Mouse (Mus musculus) yolk sac, embryonic 10.5 days (tissue): ENCODE data around the gene Crabp1.
A peak's percentile ranks its signal among the peaks of the same experiment; 100 is the strongest.

Experiments
- DNase-seq: peaks from one replicate; pipeline ENCODE4 v3.0.0-alpha.2; 2017; ENCODE audit warnings: low spot score

The Crabp1 gene

DNA sequence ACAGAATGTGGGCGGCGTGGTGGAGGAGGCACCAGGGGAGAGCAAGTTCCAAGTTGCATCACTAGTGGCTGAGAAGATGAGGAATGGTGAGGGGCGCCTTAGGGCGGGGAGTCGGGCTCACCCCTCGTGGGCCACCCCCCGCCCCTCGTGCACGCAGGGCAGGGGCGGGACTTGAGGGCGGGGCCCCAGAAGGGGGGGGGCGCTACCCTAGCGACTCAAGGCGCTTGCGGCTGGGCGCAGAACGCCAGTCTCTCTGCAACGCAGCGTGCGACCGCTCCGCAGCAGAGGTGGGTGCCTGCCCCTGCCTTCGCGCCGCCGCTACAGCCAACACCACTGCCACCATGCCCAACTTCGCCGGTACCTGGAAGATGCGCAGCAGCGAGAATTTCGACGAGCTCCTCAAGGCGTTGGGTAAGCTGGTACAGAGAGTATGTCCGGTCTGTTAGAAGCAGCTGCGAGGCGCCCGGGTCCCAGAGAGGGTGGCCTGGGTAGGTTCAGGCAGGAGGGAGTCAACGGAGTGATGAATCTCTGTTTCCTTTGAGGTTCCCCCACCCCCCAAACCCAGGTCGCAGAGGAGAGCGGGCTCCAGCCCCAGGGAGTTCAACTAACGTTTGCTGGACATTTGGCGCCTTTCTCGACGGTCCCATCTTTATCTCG lies at the start of gene Crabp1:
Gene Crabp1 (plus strand): TSS at position 188 of the 657 bp plus-strand sequence.
- no peak for DNase-seq

DNA sequence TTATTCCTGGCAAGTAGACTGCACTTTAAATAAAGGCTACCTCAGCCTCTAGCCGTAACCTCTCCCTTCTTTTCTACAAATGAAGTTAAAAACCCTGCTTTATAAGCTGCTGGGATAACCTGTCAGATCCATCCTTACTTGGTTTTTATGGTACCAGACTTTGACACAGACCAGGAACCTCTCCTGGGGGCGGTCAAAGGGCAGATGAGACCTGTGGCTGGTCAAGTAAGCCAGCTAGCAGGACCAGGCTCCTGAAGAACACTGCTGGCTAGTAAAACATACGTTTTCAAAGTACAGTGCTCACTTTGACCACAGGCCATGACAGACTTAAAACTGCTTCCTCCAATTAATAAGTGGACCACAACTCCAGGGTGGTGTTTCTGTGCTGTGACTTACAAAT lies 48.8 kb upstream of the Crabp1 start:
- no peak for DNase-seq

DNA sequence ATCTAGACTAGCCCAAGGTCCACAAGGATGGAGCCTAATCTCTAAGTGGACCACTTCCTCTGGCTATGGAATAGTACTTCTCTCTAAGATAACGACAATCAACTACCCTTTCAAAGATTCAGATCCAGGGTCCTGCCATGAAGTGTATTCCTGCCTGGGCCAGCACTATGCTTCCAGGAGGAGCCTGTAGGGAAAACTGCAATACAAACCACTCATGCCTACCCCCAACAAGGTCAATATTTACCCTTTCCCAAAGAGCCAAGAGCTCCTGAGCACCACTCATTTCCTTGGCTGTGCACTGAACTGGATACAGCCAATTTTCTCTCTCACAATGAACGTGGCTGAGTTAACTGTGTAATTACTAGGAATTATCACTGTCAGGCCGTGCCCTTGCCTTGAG lies 47.0 kb upstream of the Crabp1 start:
- DNase-seq, result no peak

- no peak for DNase-seq
These were observed 42.4 kb upstream of the Crabp1 start for GRCm38 (mm10) chr9:54722156-54722555.

DNA sequence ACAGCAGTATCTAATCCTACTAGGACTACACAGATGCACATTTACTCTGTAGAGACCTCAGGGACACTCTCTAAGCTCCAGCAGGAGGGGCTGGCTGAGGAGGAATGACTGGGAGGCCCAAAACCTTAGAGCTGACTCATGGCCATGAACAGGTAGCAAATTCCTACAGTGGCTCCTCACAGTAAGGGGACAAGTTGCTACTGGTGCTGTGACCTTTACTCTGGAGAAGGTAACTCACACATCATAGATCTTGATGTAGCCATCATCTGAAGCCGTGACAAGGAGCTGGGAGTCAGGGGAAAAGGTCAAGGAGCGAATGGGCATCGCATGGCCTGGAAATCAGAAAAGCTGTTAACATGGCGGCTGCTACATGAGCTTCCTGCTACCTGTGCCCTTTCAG lies 42.0 kb upstream of the Crabp1 start:
- no peak for DNase-seq

GRCm38 (mm10) chr9:54726315-54726714 lies 38.2 kb upstream of the Crabp1 start:
- DNase-seq, result no peak

GRCm38 (mm10) chr9:54732122-54732521 lies 32.4 kb upstream of the Crabp1 start:
- no peak for DNase-seq

DNA sequence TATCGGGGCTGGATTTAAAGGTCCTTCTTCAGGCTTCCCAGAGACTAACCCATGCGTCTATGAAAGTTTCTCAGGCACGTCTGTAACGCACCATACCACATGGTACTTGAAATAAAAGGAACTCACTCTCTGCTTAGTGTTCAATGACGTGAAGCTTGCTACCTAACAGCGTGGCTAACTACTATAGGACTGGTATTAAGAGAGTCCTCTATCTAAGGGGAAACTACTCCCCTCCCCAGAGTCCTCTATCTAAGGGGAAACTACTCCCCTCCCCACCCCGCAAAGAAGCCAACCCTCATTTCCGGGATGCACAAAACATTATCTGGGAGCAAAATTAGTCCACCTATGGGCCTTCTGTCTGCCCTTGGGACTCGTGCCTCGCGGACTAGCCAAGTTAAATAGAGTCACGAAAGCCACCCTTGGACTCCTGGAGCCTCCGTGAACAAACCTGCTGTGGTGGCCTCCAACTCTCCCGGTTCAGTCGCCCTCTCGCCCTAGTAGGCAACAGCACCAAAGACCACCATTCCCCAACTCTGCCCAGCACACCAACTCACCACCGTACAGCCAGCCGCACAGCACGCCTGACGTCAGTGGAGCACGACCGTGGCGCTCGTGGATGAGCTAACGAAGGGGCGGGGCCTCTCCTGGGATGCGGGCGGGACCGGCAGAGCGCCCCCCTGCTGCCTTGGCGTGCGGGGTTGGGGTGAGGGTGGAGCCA lies 30.5 kb upstream of the Crabp1 start, which contains the start of gene Wdr61:
Gene Wdr61 (minus strand): TSS at position 599 of the 718 bp plus-strand sequence.
- peak; percentile 97 for DNase-seq

- DNase-seq, result no peak
These were observed 29.8 kb upstream of the Crabp1 start for GRCm38 (mm10) chr9:54734639-54735252.

GRCm38 (mm10) chr9:54736284-54736701 lies 28.3 kb upstream of the Crabp1 start:
- peak; percentile 57 for DNase-seq

- DNase-seq, result peak; percentile 57
These were observed 26.2 kb upstream of the Crabp1 start for GRCm38 (mm10) chr9:54738376-54738775.

GRCm38 (mm10) chr9:54743891-54744290 lies 20.7 kb upstream of the Crabp1 start:
- DNase-seq, result no peak

- DNase-seq, result no peak
These were observed 18.7 kb upstream of the Crabp1 start for GRCm38 (mm10) chr9:54745740-54746370.

DNA sequence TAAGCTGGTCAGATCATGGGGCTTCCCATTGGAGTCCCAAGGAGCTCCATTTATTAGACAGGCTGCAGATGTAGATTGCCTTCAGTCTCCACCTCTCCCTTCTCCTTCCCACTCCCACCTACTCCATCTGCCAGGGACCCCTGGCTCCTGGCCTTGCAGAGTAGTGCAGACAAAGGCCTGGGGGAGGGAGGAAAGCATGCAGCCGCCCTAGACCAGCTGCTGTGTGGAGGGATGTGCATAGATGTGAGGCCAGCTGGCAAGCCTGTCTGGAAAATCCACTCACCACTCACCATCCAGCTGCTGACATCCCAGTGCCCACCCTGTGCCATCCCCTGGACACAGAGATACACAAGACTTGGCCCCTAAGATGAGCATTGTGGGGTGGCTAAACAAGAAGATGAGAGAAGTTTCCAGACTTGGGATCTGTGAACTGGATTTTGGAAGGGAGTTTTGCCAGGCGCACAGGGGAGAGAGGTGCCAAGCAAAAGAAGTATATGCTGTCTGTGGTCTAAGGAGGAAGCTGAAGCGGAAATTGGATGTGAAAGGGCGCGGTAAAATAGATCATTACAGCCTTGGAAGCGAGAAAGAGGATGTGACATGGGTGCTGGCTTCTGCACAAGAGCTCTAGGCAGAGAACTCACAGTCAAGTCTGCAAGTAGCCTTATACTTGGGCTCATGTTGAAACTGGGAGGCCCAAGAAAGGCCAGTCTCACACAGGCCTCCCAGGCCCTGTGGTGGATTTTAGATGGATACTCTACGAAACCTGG lies 14.2 kb upstream of the Crabp1 start:
- DNase-seq, result no peak

GRCm38 (mm10) chr9:54751684-54752083 lies 12.9 kb upstream of the Crabp1 start:
- no peak for DNase-seq

DNA sequence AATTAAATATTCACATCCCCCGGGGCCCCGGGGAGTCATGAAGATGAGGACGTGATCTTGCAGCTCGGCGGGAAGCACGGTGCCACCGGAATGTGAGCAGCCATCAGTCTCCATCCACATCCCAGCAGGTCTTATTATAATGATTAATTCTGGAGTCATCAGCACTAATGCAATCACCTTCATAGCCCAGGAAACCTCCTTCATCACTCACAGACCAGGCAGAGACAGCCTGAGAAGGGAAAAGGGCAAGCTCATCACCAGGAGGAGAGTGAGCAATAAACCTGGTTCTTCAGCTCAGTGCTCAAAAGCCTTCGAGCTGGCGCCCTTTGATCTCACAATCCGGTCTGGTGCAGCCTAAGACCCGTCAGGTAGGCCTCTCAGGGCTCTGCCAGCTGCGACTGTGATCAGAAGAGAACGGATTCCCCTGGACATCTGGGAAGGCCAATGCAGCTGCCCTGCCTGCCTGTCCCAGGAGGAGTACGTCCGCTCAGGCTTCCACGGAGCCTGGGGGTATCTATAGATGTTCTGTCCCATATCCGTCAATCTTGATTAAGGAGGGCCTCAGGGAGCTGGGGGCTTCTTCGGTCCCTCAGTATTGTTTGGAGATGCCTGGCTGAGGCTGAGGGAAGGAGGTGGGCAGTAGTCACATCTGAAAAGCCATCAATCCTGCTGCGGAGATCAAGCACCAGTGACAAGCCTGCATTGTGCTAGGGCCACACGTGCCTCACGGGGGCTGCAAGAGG lies 12.2 kb upstream of the Crabp1 start:
- no peak for DNase-seq

DNA sequence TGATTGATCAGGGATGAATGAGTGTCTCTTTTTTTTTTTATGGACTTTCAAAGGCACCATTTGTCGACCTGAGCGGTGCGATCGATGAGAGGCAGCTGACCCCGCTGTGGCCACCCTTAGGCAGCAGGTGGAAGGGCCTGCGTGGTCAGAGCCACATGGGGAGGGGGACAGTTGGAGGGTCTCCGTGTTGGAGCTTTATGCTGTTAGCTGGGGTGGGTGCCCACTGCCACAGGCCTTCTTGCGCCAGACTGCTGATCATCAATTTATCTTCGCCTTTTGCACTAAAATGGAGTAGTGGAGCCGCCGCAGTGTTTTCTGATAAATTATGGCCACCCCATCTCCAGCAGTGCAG lies 11.6 kb upstream of the Crabp1 start:
- DNase-seq, result no peak

DNA sequence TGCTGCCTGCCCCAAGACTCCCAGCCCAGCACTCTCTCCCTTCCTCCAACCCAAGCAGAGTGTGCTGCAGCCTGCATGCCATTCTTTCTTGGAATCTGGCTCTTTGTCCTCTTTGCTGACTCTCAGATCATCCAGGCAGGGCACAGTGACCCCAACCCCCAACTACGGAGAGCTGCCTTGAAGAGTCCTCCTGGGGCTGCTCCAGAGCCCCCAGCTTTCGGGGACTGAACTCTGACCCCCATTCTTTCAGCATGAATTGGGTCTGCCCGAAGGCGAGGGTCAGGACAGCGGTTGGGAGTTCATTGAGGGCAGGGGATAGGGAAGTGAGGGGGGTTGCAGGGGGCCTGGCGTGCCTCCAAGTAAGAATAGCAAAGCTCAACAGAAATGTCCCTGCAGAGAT lies 5.0 kb upstream of the Crabp1 start:
- no peak for DNase-seq

DNA sequence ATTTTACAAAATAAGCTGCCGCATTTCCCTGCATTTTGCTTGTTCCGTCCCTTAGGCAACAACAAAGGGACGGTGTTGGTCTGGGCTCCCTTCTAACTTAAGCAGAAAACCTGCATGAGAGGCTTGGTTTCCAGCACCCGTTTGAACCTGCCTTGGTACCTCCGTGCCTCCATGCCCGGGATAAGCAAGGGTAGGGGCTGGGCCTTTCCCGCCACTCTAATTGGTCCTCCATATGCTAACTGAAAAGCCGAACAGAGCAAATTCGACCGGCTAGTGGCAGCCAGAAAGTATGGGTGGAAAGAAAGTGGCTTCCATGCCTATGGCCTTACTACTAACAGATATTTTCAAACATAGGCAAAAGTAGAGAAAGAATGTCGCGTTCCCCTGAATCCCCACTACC lies 457 bp upstream of the Crabp1 start:
- no peak for DNase-seq

DNA sequence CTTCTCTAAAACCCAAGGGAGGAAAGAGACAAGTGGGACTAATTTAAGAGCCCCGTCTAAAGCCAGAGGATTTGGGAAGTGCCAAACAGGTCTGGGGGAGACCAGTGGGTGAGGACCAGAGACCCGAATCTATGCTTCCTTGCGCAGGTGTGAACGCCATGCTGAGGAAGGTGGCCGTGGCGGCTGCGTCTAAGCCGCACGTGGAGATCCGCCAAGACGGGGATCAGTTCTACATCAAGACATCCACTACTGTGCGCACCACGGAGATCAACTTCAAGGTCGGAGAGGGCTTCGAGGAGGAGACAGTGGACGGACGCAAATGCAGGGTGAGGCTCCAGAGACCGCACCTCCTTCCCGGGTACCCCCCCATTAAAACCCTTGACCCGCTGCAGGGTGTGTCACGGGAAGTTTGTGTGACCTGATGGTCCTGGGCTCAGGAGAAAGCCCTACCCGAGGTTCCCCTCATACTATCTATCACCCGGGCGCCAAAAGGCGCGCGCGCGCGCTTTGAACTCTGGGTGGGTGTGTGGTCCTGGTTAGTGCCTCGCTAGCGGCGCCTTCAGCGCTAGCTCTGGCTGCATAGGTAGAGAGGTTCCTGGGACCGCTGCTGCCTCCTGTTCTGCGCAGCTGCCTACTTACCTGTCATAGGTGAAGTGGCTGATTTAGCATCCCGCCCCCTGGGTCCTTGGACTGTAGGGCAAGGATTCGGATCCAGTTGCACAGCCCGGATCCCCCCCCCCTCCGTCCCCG lies 963 bp downstream of the Crabp1 start:
- DNase-seq, result no peak
